22 mouse cellular contexts compared by ENCODE assay signal in genomic region chr5:124491732-124492131, GRCm38 (mm10).
"Had no signal": no experiment of that assay in that cellular context is flagged by ENCODE, and none has a peak within 500 bp of the region (broad histone marks: within the 10 kb centered on the region; RNA-seq: fewer than 3 reads in every experiment).

No protein-coding gene starts in this region.

- H3K27me3 ChIP-seq: limb, embryonic 13.5 days; liver, embryonic 12.5 days; liver, embryonic 15.5 days; midbrain, embryonic 12.5 days; midbrain, embryonic 15.5 days; neural tube, embryonic 12.5 days; neural tube, embryonic 15.5 days had no signal

- H3K4me2 ChIP-seq: limb, embryonic 13.5 days; liver, embryonic 12.5 days; liver, embryonic 15.5 days; midbrain, embryonic 12.5 days; midbrain, embryonic 15.5 days; neural tube, embryonic 12.5 days; neural tube, embryonic 15.5 days had no signal

- ATAC-seq: inflammation-experienced regulatory T-cells, adult 6 months; intestine, embryonic 16.5 days; liver, embryonic 12.5 days; midbrain, embryonic 15.5 days had no signal

- DNase-seq: kidney, adult 18-20 months; kidney, adult 9 months; kidney, postnatal 10 days; kidney, postnatal 36 days; liver; lung, adult 18-20 months; lung, postnatal 36 days; retina, postnatal 1 day; right cerebral cortex, postnatal 25 days; spleen, adult 18-20 months; thymus, adult 2 months; thymus, postnatal 25 days had no signal

- H3K4me3 ChIP-seq: limb, embryonic 10.5 days; limb, embryonic 13.5 days; liver, embryonic 12.5 days; liver, embryonic 15.5 days; midbrain, embryonic 12.5 days; midbrain, embryonic 15.5 days; neural tube, embryonic 12.5 days; neural tube, embryonic 15.5 days had no signal

- H3K9ac ChIP-seq: limb, embryonic 13.5 days; liver, embryonic 12.5 days; liver, embryonic 15.5 days; midbrain, embryonic 15.5 days; neural tube, embryonic 12.5 days; neural tube, embryonic 15.5 days had no signal

- H3K4me1 ChIP-seq: limb, embryonic 10.5 days; midbrain, embryonic 12.5 days; midbrain, embryonic 15.5 days; neural tube, embryonic 15.5 days had no signal

- H3K9me3 ChIP-seq: limb, embryonic 10.5 days; limb, embryonic 13.5 days; liver, embryonic 12.5 days; liver, embryonic 15.5 days; midbrain, embryonic 12.5 days; midbrain, embryonic 15.5 days; neural tube, embryonic 12.5 days; neural tube, embryonic 15.5 days had no signal

- H3K27ac ChIP-seq: limb, embryonic 10.5 days; limb, embryonic 13.5 days; liver, embryonic 12.5 days; liver, embryonic 15.5 days; midbrain, embryonic 12.5 days; midbrain, embryonic 15.5 days; neural tube, embryonic 12.5 days; neural tube, embryonic 15.5 days had no signal
